Mouse (Mus musculus): ENCODE data around the gene Elmo1.

The Elmo1 gene

GRCm38 (mm10) chr13:20257562-20258525, 167.4 kb downstream of the Elmo1 start:
- no peak for DNase-seq (ENCODE audit: low spot score in 2 of 2)

GRCm38 (mm10) chr13:20263173-20263572, 172.8 kb downstream of the Elmo1 start:
- DNase-seq (ENCODE audit: low spot score in 2 of 2) = no peak

- no peak for DNase-seq (ENCODE audit: low spot score in 2 of 2)
Observed at GRCm38 (mm10) chr13:20270148-20270547, 179.8 kb downstream of the Elmo1 start.

- DNase-seq (ENCODE audit: low spot score in 2 of 2) = peak; percentile 15 to 44
Observed at GRCm38 (mm10) chr13:20271799-20272198, 181.4 kb downstream of the Elmo1 start.

GRCm38 (mm10) chr13:20272562-20272961, 182.2 kb downstream of the Elmo1 start:
- DNase-seq (ENCODE audit: low spot score in 2 of 2) = no peak

GRCm38 (mm10) chr13:20279889-20280288, 189.5 kb downstream of the Elmo1 start:
- no peak for DNase-seq (ENCODE audit: low spot score in 2 of 2)

- DNase-seq (ENCODE audit: low spot score in 2 of 2) = no peak
Observed at GRCm38 (mm10) chr13:20283891-20284290, 193.5 kb downstream of the Elmo1 start.

GRCm38 (mm10) chr13:20286680-20287079, 196.3 kb downstream of the Elmo1 start:
- no peak for DNase-seq (ENCODE audit: low spot score in 2 of 2)

- DNase-seq (ENCODE audit: low spot score in 2 of 2) = no peak
Observed at GRCm38 (mm10) chr13:20288393-20288792, 198.0 kb downstream of the Elmo1 start.

- DNase-seq (ENCODE audit: low spot score in 2 of 2) = no peak
Observed at GRCm38 (mm10) chr13:20290412-20290811, 200.0 kb downstream of the Elmo1 start.

GRCm38 (mm10) chr13:20292348-20292747, 202.0 kb downstream of the Elmo1 start:
- no peak for DNase-seq (ENCODE audit: low spot score in 2 of 2)

GRCm38 (mm10) chr13:20295278-20295970, 205.0 kb downstream of the Elmo1 start:
- DNase-seq (ENCODE audit: low spot score in 2 of 2) = no peak

GRCm38 (mm10) chr13:20297841-20298240, 207.4 kb downstream of the Elmo1 start:
- DNase-seq (ENCODE audit: low spot score in 2 of 2) = peak; percentile 81

GRCm38 (mm10) chr13:20299424-20299823, 209.0 kb downstream of the Elmo1 start:
- peak; percentile 59 to 64 for DNase-seq (ENCODE audit: low spot score in 2 of 2)

GRCm38 (mm10) chr13:20300052-20300564, 209.7 kb downstream of the Elmo1 start:
- no peak for DNase-seq (ENCODE audit: low spot score in 2 of 2)

- DNase-seq (ENCODE audit: low spot score in 2 of 2) = no peak
Observed at GRCm38 (mm10) chr13:20300626-20301025, 210.2 kb downstream of the Elmo1 start.

GRCm38 (mm10) chr13:20301760-20302159, 211.4 kb downstream of the Elmo1 start:
- DNase-seq (ENCODE audit: low spot score in 2 of 2) = no peak

GRCm38 (mm10) chr13:20305621-20306020, 215.2 kb downstream of the Elmo1 start:
- no peak for DNase-seq (ENCODE audit: low spot score in 2 of 2)

GRCm38 (mm10) chr13:20306180-20307177, 216.1 kb downstream of the Elmo1 start:
- peak; percentile 65 to 66 for DNase-seq (ENCODE audit: low spot score in 2 of 2)

- DNase-seq (ENCODE audit: low spot score in 2 of 2) = no peak
Observed at GRCm38 (mm10) chr13:20307381-20307780, 217.0 kb downstream of the Elmo1 start.

GRCm38 (mm10) chr13:20311612-20312011, 221.2 kb downstream of the Elmo1 start:
- peak; percentile 94 for DNase-seq (ENCODE audit: low spot score in 2 of 2)
